Mouse (Mus musculus) hindbrain, embryonic 10.5 days (tissue): ENCODE results near the gene Mpst. TPM values are rescaled to one million over a fixed set of nuclear protein-coding genes. Genes with fewer than 3 reads are reported as not detected.

Source experiments
- DNase-seq: peaks from one replicate; pipeline ENCODE4 v3.0.0-alpha.2; 2017; ENCODE audit warnings: low spot score
- H3K27ac ChIP-seq: fragments of 300-500 bp; sonication (generic); 2 replicates; pipeline ENCODE4 v1.5.1; 2016; ENCODE audit warnings: mild to moderate bottlenecking, moderate library complexity
- H3K27me3 ChIP-seq: fragments of 300-500 bp; sonication (generic); 2 replicates; pipeline ENCODE4 v1.6.1; 2016; ENCODE audit warnings: mild to moderate bottlenecking; ENCODE audit not compliant: poor library complexity, insufficient read depth, severe bottlenecking
- H3K36me3 ChIP-seq: fragments of 300-500 bp; sonication (generic); 2 replicates; pipeline ENCODE4 v1.6.1; 2016; ENCODE audit warnings: mild to moderate bottlenecking, moderate library complexity
- H3K4me1 ChIP-seq: fragments of 300-500 bp; sonication (generic); replicated peaks from 2 replicates; pipeline ENCODE4 v1.6.1; 2016; ENCODE audit warnings: mild to moderate bottlenecking
- H3K4me3 ChIP-seq: fragments of 300-500 bp; sonication (generic); 2 replicates; pipeline ENCODE4 v1.5.1; 2016; ENCODE audit warnings: mild to moderate bottlenecking, moderate library complexity
- H3K9me3 ChIP-seq: fragments of 300-500 bp; sonication (generic); 2 replicates; pipeline ENCODE4 v1.6.1; 2016; ENCODE audit warnings: mild to moderate bottlenecking, moderate library complexity
- WGBS: fragments of 180-500 bp; shearing (Covaris S2); methylation state at CpG from one replicate; pipeline ENCODE4 v1.1.7; 2016; 5-methylcytosine and 5-hydroxymethylcytosine counted together
- polyA plus RNA-seq: library from polyadenylated mRNA; unstranded; fragments of >200 nt; fragmentation: Nextera tagmentation; extraction: Ambion mirVana; gene quantifications from 2 replicates; pipeline ENCODE4 v1.2.1, GENCODE M21; 2016

Gene Mpst
- polyA plus RNA-seq, 1 experiment from 2014 or later, result 1.5 TPM

DNA sequence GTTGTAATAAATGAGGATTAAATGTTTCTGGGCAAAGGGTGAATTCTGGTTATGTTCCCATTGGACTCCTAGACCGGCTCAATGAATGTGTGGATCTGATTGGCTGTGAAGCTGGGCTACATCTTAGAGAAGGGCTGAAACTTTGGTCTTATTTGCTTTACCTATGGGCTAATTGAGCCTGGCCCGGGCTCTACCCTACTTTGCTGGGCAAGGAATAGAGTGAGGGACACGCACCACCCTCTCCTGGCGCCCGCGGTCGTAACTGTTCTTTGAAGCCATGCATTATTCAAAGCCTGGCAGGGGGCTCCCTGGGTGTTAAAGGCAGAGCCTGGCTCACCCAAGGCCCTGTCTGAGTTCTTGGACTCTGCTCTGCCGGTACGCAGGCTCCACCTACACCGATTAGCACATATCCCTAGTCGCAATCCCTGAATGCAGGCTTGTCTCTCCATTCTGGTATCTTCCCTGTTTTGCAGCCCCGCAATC is 3.4 kb downstream of the Mpst start:
- peak overlapping the region; percentile 45 for H3K4me3 ChIP-seq
- peaks cover 55% of the 10 kb centered on the region for H3K27me3 ChIP-seq
- no peaks in the 10 kb centered on the region for H3K9me3 ChIP-seq
- H3K4me1 ChIP-seq, result peaks cover 60% of the 10 kb centered on the region
- DNase-seq, result no peak
- 10% methylated on average over 12 of the region's 12 CpGs for WGBS
- H3K27ac ChIP-seq, result peak overlapping the region; percentile 58; the same call in 1 of the 2 replicates
- H3K36me3 ChIP-seq, result peaks cover 18% of the 10 kb centered on the region; the same call in 1 of the 2 replicates

DNA sequence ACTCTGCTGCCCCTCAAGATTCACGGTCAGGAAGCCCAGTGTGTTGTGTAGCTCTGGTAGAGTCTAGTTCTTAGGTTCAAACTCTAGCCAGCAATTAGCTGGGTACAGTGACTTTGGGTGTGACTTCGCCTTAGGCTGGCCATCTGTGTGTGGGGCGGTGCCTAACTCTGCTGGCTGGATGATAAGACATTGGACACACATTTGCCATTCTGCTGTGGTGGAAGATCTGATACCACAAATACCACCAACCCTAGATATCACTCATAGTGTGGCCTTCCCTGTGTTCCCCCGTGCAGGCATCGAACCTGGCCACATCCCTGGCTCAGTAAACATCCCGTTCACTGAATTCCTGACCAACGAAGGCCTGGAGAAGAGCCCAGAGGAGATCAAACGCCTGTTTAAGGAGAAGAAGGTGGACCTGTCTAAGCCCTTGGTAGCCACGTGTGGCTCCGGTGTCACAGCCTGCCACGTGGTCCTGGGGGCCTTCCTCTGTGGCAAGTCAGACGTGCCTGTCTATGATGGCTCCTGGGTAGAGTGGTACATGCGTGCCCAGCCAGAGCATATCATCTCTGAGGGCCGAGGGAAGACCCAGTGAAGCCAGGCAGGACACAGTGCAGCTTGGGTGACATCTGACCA is 7.0 kb downstream of the Mpst start:
- H3K4me3 ChIP-seq, result no peak overlapping the region
- peaks cover 43% of the 10 kb centered on the region for H3K27me3 ChIP-seq
- no peak for DNase-seq
- H3K9me3 ChIP-seq, result no peaks in the 10 kb centered on the region
- H3K27ac ChIP-seq, result peak overlapping the region; percentile 31; the same call in 1 of the 2 replicates
- WGBS, result 90% methylated on average over 14 of the region's 14 CpGs
- H3K4me1 ChIP-seq, result peaks cover 34% of the 10 kb centered on the region
- H3K36me3 ChIP-seq, result peaks cover 18% of the 10 kb centered on the region; the same call in 1 of the 2 replicates

DNA sequence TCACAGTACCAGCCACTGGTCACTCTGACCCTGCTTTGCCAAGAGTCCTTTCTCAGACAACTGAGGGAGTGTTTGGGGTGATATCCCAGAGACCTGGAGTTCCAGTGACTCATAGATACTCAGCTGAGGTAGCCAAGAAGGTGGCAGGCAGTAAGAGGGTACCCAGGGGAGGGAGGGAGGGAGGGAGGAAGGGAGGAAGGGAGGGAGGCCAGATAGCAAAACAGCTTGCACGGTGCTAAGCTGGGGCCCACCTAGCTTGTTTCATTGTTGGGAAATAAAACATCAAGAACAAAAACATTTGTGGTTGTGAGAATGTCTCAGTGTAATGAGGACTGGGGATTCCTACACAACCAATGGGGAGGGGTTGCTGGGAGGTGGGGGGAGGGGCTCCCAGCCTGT is 7.5 kb downstream of the Mpst start:
- Histone ChIP-seq H3K4me3 (no peak overlapping the region), H3K27me3 (peaks cover 38% of the 10 kb centered on the region), H3K27ac (peak overlapping the region; percentile 29; the same call in 1 of the 2 replicates), H3K36me3 (peaks cover 18% of the 10 kb centered on the region; the same call in 1 of the 2 replicates), H3K4me1 (peaks cover 29% of the 10 kb centered on the region), H3K9me3 (no peaks in the 10 kb centered on the region)
- WGBS, result 67% methylated on average over 1 of the region's 1 CpGs
- no peak for DNase-seq

DNA sequence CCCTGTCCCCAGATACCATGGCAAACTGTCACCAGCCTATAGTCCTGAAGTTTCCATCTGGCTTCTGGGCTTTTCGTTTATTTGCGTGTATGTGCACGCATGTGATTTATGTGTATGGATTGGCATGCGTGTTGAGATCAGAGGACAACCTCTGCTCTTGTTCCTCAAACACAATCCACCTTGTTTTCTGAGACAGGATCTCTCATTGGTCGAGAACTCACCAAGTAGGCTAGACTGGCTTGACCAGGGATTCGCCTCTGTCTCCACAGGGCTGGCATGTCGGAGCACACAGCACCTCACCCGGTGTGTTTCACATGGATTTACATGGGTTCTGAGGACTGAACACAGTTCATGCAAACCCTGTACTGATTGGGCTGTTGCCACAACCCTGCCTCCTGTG is 7.9 kb downstream of the Mpst start:
- peak overlapping the region; percentile 23; the same call in 1 of the 2 replicates for H3K27ac ChIP-seq
- WGBS, result 86% methylated on average over 8 of the region's 8 CpGs
- peaks cover 28% of the 10 kb centered on the region for H3K4me1 ChIP-seq
- peaks cover 33% of the 10 kb centered on the region for H3K27me3 ChIP-seq
- H3K4me3 ChIP-seq, result no peak overlapping the region
- H3K9me3 ChIP-seq, result no peaks in the 10 kb centered on the region
- no peak for DNase-seq
- H3K36me3 ChIP-seq, result peaks cover 18% of the 10 kb centered on the region; the same call in 1 of the 2 replicates

DNA sequence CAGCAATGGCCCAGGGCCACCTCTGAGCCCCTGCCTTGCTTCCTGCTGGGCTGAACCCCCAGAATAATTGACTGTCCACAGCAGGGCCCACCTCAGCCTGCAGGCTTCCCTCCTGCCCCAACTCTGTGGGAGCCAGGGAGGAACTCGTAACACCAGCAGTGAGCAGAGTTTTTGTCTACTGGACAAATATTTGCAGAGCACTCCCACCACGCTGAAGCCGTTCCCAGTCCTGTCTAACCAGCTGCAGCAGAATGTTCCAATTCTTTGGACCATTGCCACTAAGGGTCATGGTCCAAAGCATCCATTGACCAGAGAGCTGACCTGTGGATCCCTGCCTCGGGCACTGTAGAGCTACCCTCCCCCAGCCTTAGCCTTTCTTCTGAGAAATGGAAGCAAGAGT is 10.7 kb downstream of the Mpst start:
- no peaks in the 10 kb centered on the region for H3K9me3 ChIP-seq
- H3K4me1 ChIP-seq, result peaks cover 9% of the 10 kb centered on the region
- peaks cover 5% of the 10 kb centered on the region for H3K27me3 ChIP-seq
- no peak for DNase-seq
- H3K27ac ChIP-seq, result peak overlapping the region; percentile 54; the same call in 1 of the 2 replicates
- peaks cover 18% of the 10 kb centered on the region; the same call in 1 of the 2 replicates for H3K36me3 ChIP-seq
- 9% methylated on average over 4 of the region's 4 CpGs for WGBS
- H3K4me3 ChIP-seq, result no peak overlapping the region

DNA sequence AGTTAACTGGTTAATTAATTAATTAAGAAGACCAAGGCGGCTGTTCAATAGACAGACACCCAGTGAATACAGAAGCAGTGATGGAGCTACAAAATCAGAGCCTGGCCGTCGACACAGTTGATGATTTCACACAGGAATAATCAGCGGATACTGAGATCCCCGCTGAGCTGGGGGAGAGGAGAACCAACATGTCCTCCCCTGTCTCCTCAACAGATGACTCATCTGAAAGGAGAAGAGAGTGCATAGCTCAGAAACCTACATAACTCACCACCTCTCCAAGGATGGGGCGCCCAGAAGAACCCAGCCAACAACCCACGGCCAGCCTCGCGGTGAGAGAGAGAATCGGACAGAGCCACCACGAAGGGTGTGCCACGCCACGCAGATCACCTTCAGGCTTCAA is 14.2 kb downstream of the Mpst start:
- H3K4me3 ChIP-seq, result no peak overlapping the region
- 91% methylated on average over 13 of the region's 13 CpGs for WGBS
- H3K9me3 ChIP-seq, result no peaks in the 10 kb centered on the region
- H3K4me1 ChIP-seq, result peaks cover 18% of the 10 kb centered on the region
- peaks cover 3% of the 10 kb centered on the region; the same call in 1 of the 2 replicates for H3K27me3 ChIP-seq
- H3K27ac ChIP-seq, result no peak overlapping the region
- no peaks in the 10 kb centered on the region for H3K36me3 ChIP-seq
- no peak for DNase-seq

DNA sequence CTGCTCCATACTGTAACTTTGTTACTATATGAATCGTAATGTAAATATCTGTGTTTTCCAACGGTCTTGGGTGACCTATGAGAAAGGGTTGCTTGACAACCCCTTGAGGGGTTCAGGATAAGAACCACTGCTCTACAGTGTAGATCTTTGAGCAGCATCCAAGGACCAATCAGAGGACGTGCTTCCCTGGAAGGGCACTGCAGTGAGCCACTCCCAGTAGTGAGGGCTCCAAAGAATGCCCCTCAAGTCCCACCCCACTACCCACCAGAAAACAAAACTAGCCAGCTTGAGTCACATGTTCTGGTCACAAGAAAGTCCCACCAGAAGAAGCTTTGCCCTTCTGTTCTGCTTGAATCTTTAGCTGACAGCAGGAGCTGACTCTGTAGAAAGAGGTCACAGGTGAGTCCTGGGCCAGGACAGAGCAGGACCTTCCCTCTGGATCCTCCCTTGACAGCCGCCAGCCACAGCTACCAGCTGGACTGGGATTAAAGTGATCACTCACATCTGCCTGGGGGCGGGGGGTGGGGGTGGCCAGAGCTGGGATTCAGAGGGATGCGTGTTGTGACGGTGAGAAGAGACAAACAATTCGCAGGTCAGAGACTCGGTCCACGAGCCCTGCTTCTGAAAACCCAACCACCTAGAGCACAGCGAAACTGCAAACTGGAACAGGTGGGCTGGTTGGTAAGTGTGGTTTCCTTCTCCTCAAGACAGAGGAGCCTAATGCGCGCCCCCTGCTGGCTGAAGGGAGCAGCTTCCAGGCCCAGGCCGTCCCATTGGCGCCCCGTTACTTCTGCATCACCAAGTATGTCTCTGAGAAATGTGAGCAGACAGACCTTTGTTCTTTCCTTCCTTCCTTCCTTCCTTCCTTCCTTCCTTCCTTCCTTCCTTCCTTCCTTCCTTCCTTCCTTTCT is 16.1 kb downstream of the Mpst start:
- Histone ChIP-seq H3K4me1 (peaks cover 10% of the 10 kb centered on the region), H3K27ac (no peak overlapping the region), H3K9me3 (no peaks in the 10 kb centered on the region), H3K27me3 (peaks cover 3% of the 10 kb centered on the region; the same call in 1 of the 2 replicates), H3K4me3 (no peak overlapping the region), H3K36me3 (no peaks in the 10 kb centered on the region)
- DNase-seq, result peak; percentile 85
- 16% methylated on average over 16 of the region's 16 CpGs for whole genome bisulfite sequencing

DNA sequence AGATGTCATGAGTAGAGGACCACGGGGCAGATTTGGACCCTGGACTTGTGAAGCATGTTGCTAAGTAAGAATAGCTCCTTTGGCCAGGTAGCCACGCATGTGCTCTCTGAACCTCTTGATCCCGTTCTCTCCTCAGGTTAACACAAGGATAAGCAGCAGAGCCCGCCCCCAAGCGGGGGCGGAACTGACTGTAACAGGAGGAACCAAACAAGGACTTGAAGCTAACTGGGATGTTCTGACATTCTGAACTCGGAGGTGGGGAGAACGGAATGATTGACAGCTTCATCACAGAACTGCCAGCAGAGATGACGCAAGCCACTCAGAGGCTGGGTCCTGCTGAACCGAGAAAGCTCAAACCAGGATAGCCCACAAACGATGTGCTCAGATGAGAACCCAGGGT is 18.3 kb downstream of the Mpst start:
- H3K4me1 ChIP-seq, result peaks cover 25% of the 10 kb centered on the region
- H3K36me3 ChIP-seq, result no peaks in the 10 kb centered on the region
- H3K9me3 ChIP-seq, result no peaks in the 10 kb centered on the region
- peaks cover 3% of the 10 kb centered on the region; the same call in 1 of the 2 replicates for H3K27me3 ChIP-seq
- H3K27ac ChIP-seq, result no peak overlapping the region
- no peak overlapping the region for H3K4me3 ChIP-seq
- 25% methylated on average over 11 of the region's 11 CpGs for WGBS
- DNase-seq, result no peak

DNA sequence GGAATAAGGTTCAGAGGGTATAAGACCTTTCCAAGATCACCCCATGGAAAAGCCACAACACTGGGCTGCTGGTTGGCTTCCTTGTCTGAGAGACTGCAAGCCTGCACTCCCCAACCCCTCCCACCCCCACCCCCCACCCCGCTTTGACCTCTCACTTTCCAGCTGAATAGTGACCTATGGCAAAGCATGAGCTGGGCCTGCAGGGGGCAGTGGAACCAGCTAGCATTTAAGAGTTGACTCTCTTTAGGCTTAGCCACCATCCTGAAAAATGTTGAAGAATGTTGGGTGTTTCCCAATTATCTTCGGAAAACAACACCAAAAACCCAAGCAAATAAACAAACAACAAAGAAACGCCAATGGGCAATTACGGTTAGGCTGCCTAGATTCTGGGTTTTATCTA is 19.0 kb downstream of the Mpst start:
- 70% methylated on average over 4 of the region's 4 CpGs for WGBS
- H3K9me3 ChIP-seq, result no peaks in the 10 kb centered on the region
- no peak overlapping the region for H3K27ac ChIP-seq
- H3K36me3 ChIP-seq, result peaks cover under 1% of the 10 kb centered on the region; the same call in 1 of the 2 replicates
- peaks cover 3% of the 10 kb centered on the region; the same call in 1 of the 2 replicates for H3K27me3 ChIP-seq
- H3K4me1 ChIP-seq, result peaks cover 32% of the 10 kb centered on the region
- DNase-seq, result no peak
- no peak overlapping the region for H3K4me3 ChIP-seq

DNA sequence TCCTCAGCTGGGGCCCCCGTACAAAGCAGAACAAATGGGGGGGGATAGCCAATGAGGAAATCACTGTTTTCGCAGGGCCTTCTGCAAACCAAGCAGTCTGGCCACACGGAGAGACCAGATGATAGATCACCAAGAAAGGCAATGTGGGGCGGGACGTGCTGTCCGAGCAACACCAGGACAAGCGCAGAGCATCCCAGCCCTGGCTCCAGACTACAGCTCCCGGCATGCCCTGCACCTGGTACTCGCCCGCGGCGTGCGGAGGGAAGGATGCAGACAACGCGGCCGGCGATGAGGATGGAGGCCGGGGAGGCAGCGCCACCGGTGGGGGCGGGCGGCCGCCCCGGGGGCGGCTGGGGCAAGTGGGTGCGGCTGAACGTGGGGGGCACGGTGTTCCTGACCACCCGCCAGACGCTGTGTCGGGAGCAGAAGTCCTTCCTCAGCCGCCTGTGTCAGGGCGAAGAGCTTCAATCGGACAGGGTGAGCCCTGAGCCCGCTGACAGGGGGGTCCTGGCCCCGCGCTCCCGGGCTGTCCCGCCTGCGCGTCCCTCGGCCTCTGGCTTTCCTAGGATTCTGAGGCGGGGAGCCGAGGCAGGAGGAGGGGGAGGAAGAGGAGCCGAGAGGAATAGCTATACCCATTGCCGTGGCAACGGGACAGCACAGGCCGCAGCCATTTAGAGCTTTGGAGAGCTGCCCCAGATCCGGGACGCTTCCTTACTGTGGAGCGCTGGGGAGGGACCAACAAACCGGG is 22.3 kb downstream of the Mpst start, which contains the start of gene Kctd17:
TSS of gene Kctd17 (plus strand) at position 174 of the 748 bp plus-strand sequence.
- Histone ChIP-seq H3K9me3 (no peaks in the 10 kb centered on the region), H3K27me3 (no peaks in the 10 kb centered on the region), H3K27ac (peak within 1 kb of the TSS; percentile 93), H3K4me1 (peaks cover 54% of the 10 kb centered on the region), H3K36me3 (peaks cover 34% of the 10 kb centered on the region), H3K4me3 (peak within 1 kb of the TSS; percentile 83)
- WGBS, result under 1% methylated on average over 52 of the region's 52 CpGs
- peak; percentile 87 for DNase-seq

DNA sequence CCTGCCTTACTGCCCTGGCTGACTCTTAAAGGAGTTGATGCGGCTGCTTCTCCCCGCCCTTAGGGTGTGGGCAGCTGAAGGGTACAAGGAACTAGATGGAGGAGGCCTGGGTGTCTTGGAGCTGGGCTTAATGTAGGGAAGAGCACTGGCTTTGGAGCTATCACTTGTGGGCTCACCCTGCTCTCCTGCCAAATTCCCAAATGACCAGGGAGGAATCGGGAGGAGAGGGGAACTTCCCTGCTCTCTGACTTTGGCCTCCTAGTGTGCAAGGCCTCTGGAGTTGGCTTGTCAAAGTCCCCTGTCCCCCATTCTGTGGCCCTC is 22.9 kb downstream of the Mpst start:
- peak overlapping the region; percentile 83 for H3K4me3 ChIP-seq
- no peaks in the 10 kb centered on the region for H3K27me3 ChIP-seq
- H3K36me3 ChIP-seq, result peaks cover 39% of the 10 kb centered on the region
- H3K4me1 ChIP-seq, result peaks cover 59% of the 10 kb centered on the region
- no peaks in the 10 kb centered on the region for H3K9me3 ChIP-seq
- peak overlapping the region; percentile 93 for H3K27ac ChIP-seq
- WGBS, result 3% methylated on average over 3 of the region's 3 CpGs
- DNase-seq, result no peak

DNA sequence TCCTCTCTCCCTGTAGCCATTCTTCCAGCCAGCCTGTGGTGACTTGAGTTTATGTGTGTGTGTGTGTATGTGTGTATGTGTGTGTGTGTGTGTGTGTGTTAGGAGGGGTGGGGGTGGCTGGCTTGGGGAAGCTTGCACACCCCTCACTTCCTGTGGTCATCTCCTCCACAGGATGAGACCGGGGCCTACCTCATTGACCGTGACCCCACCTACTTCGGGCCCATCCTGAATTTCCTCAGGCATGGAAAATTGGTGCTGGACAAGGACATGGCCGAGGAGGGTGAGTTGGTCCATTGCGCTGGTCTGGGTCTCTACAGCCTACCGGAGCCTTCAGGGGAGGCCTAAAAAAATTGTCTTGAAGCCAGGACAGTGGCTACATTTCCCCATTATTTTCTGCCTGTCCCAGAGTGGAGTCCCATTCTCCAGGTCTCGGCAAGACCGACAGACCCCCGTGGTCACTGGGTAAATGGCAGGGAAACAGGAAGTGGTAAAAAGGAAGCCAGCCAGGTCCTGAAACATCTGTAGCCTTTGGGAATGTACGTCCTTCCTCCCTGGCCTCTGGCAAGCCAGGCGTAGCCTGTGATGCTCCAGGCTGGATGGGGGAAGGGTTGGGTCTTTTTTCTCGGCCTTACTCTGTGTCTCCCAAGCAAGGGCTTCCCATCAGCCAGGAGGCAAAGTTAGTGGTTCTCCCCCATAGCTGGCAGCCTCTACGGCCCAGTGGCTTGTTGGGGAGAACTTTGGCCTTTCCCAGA is 23.8 kb downstream of the Mpst start:
- no peak for DNase-seq
- no peaks in the 10 kb centered on the region for H3K9me3 ChIP-seq
- H3K4me3 ChIP-seq, result peak overlapping the region; percentile 83
- peaks cover 44% of the 10 kb centered on the region for H3K36me3 ChIP-seq
- H3K27ac ChIP-seq, result peak overlapping the region; percentile 93
- H3K4me1 ChIP-seq, result peaks cover 68% of the 10 kb centered on the region
- 82% methylated on average over 13 of the region's 13 CpGs for WGBS
- no peaks in the 10 kb centered on the region for H3K27me3 ChIP-seq
